13 mouse cellular contexts compared by ENCODE assay signal in the genomic region with DNA sequence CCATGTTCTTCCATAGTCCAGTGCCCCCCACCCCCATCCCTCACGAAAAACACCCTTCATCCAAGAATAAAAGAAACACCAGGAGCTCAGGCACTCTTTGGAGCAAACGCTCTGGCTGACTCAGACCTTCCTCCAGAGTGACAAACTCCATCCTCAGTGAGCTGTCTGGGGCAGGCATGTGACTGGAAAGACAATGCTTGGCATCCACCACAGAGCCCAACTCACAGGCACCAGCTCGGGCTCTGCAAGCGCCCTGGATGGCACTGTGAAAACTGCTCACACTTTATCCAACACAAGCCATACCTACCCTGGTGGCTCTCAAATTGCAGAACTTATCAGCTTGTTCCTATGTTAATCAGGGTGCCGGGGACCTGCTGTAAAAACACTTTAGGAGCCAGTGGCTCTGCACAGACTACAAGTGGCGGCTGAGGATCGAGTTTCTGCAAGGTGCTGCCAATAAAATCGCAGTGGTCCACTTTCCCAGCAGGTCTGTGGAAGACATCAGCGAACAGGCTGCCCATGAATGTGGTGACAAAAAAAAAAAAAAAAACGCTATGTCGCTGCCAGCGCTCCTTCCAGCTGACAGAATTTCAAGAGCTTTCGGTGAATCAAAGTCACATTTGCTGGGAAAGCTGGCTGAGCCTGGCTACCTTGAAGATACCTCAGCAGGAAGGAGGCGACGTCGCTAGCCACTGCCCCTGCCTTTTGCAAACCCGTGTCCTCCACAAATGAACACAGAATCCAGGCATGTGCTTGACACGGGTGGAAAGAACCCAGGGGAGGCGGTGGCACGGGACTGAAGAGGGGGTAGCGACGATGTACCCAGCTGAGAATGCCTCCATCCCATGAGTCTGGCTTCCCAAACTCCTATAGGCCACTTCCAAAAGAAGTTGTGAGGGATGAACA. TPM values are rescaled to one million over a fixed set of nuclear protein-coding genes. Genes with fewer than 3 reads are reported as not detected.
DNase-seq lines count a peak whose midpoint lies in the region; ATAC-seq lines count a peak whose summit lies in the region.
"Had no signal": no experiment of that assay in that cellular context is flagged by ENCODE, and none has a peak within 500 bp of the region (broad histone marks: within the 10 kb centered on the region; RNA-seq: fewer than 3 reads in every experiment).

No protein-coding gene starts in this region.

- no peaks in the 10 kb centered on the region for H3K27me3 ChIP-seq in hindbrain, embryonic 16.5 days (replicated peaks; ENCODE audit: control insufficient read depth, insufficient read depth, low read length)
- H3K27me3 ChIP-seq: embryonic facial prominence, embryonic 15.5 days had no signal

- DNase-seq in gastrocnemius, postnatal 25 days = peak; percentile 37
- DNase-seq in gastrocnemius, postnatal 10 days = no peak
- peak; percentile 24 for DNase-seq in thymus, postnatal 4 days
- DNase-seq in thymus, postnatal 10 days (ENCODE audit: low spot score in 2 of 2) = no peak
- no peak for DNase-seq in kidney, adult 8-10 months
- DNase-seq in adrenal gland, postnatal 10 days = no peak
- DNase-seq: adrenal gland, postnatal 25 days; kidney, postnatal 14 days; right cerebral cortex, postnatal 4 days had no signal

- H3K4me2 ChIP-seq in hindbrain, embryonic 16.5 days (ENCODE audit: low read length) = peak overlapping the region; percentile 25
- H3K4me2 ChIP-seq: embryonic facial prominence, embryonic 15.5 days had no signal

- no peak overlapping the region for H3K4me3 ChIP-seq in hindbrain, embryonic 16.5 days (ENCODE audit: low read length)
- H3K4me3 ChIP-seq: embryonic facial prominence, embryonic 15.5 days had no signal

- peak; percentile 54 for ATAC-seq in hindbrain, embryonic 16.5 days
- ATAC-seq in erythroid progenitor cell, adult 5-6 weeks (replicated peaks; ENCODE audit: low FRiP score, poor library complexity, severe bottlenecking) = no peak
- ATAC-seq: CD4-positive, CD25-positive, alpha-beta regulatory T cell, adult 4 months had no signal

- 18% methylated on average over 22 of the region's 22 CpGs for WGBS in hindbrain, embryonic 16.5 days

- peak overlapping the region; percentile 65 for H3K27ac ChIP-seq in hindbrain, embryonic 16.5 days (ENCODE audit: low read depth, low read length)
- H3K27ac ChIP-seq: embryonic facial prominence, embryonic 15.5 days had no signal

- H3K36me3 ChIP-seq in hindbrain, embryonic 16.5 days (ENCODE audit: control insufficient read depth, insufficient read depth, low read length) = no peaks in the 10 kb centered on the region
- H3K36me3 ChIP-seq: embryonic facial prominence, embryonic 15.5 days had no signal

- H3K4me1 ChIP-seq in hindbrain, embryonic 16.5 days (ENCODE audit: control insufficient read depth, insufficient read depth, low read depth, low read length) = peaks cover 49% of the 10 kb centered on the region

- H3K9ac ChIP-seq in hindbrain, embryonic 16.5 days (ENCODE audit: low read depth, low read length) = peak overlapping the region; percentile 51
- H3K9ac ChIP-seq: embryonic facial prominence, embryonic 15.5 days had no signal

- no peaks in the 10 kb centered on the region for H3K9me3 ChIP-seq in hindbrain, embryonic 16.5 days (ENCODE audit: control insufficient read depth, low read length)
- H3K9me3 ChIP-seq: embryonic facial prominence, embryonic 15.5 days had no signal

RNA-seq across cellular contexts. Expression of gene Prex1, which starts 45.6 kb away (rescaled TPM):
- 1 to 10 TPM; 5.4 to 7.6 TPM for total RNA-seq in gastrocnemius, postnatal 25 days (2021)
- total RNA-seq in gastrocnemius, postnatal 10 days (2021) = 10 to 100 TPM; 12.9 to 20.3 TPM
- polyA plus RNA-seq in hindbrain, embryonic 16.5 days (2015; fragmentation: Nextera tagmentation; extraction: Ambion mirVana) = 27.3 and 32.5 TPM in 2 replicates
- 24.9 and 86.4 TPM in 2 replicates for total RNA-seq in erythroid progenitor cell, adult 5-6 weeks (2015; ENCODE audit: low replicate concordance)
- 60.8 and 88.9 TPM in 2 replicates for total RNA-seq in erythroid progenitor cell, adult 5-6 weeks (2017; ENCODE audit: low replicate concordance)
- total RNA-seq in adrenal gland, postnatal 10 days (2021) = 10 to 100 TPM; 14.2 to 17.1 TPM

Comparison
In these comparisons a context has a peak if more than half of its experiments do, and no peak if none do; other contexts are left out.
1. DNase-seq: peak in gastrocnemius, postnatal 25 days (single experiment) and thymus, postnatal 4 days (single experiment); none in gastrocnemius, postnatal 10 days (single experiment), thymus, postnatal 10 days (0 of 2), kidney, adult 8-10 months (0 of 2) and adrenal gland, postnatal 10 days (single experiment).